36 mouse cellular contexts compared by ENCODE assay signal in the genomic region with DNA sequence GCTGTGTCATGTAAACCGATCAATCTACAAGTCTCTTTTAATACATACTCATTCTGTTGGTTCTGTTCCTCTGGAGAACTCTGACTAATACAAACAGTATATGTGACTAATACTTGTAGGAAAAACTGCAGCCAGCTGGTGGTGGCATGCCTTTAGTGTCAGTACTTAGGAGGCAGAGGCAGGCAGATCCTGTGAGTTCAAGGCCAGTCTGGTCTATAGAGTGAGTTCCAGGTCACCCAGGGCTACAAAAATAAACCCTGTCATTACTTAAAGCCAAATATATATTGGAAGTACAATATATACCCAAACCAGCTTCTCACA. TPM values are rescaled to one million over a fixed set of nuclear protein-coding genes. Genes with fewer than 3 reads are reported as not detected.
"Had no signal": no experiment of that assay in that cellular context is flagged by ENCODE, and none has a peak within 500 bp of the region (broad histone marks: within the 10 kb centered on the region; RNA-seq: fewer than 3 reads in every experiment).

No protein-coding gene starts in this region.

- DNase-seq: gastrocnemius, postnatal 14 days; gastrocnemius, postnatal 36 days; heart, adult 18-20 months; heart, postnatal 10 days; heart, postnatal 4 days; kidney, adult 18-20 months; kidney, adult 8-10 months; kidney, postnatal 10 days; kidney, postnatal 25 days; kidney, postnatal 4 days; layer of hippocampus, adult 9-11 months; layer of hippocampus, postnatal 36 days; left cerebral cortex, postnatal 4 days had no signal

- H3K9me3 ChIP-seq: heart, embryonic 10.5 days; heart, embryonic 12.5 days; hindbrain, embryonic 10.5 days; hindbrain, embryonic 12.5 days; intestine, embryonic 15.5 days; limb, embryonic 13.5 days; limb, embryonic 15.5 days; liver, embryonic 12.5 days had no signal

- H3K27me3 ChIP-seq: heart, embryonic 12.5 days; hindbrain, embryonic 12.5 days; intestine, embryonic 15.5 days; limb, embryonic 13.5 days; limb, embryonic 15.5 days; liver, embryonic 12.5 days had no signal

- H3K36me3 ChIP-seq: heart, embryonic 10.5 days; heart, embryonic 12.5 days; hindbrain, embryonic 10.5 days; hindbrain, embryonic 12.5 days; intestine, embryonic 15.5 days; limb, embryonic 13.5 days; limb, embryonic 15.5 days; liver, embryonic 12.5 days had no signal

- H3K4me1 ChIP-seq: hindbrain, embryonic 12.5 days; intestine, embryonic 15.5 days had no signal

- H3K4me2 ChIP-seq: heart, embryonic 12.5 days; hindbrain, embryonic 12.5 days; hindbrain, embryonic 14.5 days; intestine, embryonic 15.5 days; limb, embryonic 13.5 days; limb, embryonic 15.5 days; liver, embryonic 12.5 days had no signal

- H3K4me3 ChIP-seq: heart, embryonic 10.5 days; heart, embryonic 12.5 days; hindbrain, embryonic 10.5 days; hindbrain, embryonic 12.5 days; intestine, embryonic 15.5 days; layer of hippocampus, adult 2 months; limb, embryonic 13.5 days; limb, embryonic 15.5 days; liver, embryonic 12.5 days had no signal

- H3K9ac ChIP-seq: heart, embryonic 12.5 days; hindbrain, embryonic 12.5 days; hindbrain, embryonic 14.5 days; intestine, embryonic 15.5 days; limb, embryonic 13.5 days; limb, embryonic 15.5 days; liver, embryonic 12.5 days; liver, embryonic 14.5 days had no signal

- H3K27ac ChIP-seq: heart, embryonic 10.5 days; hindbrain, embryonic 10.5 days; hindbrain, embryonic 12.5 days; hindbrain, embryonic 14.5 days; intestine, embryonic 15.5 days; layer of hippocampus, adult 2 months; limb, embryonic 13.5 days; limb, embryonic 15.5 days; liver, embryonic 12.5 days; liver, embryonic 14.5 days had no signal

RNA-seq across cellular contexts. Expression of a gene that starts 13.8 kb away (rescaled TPM):
- total RNA-seq: gastrocnemius, adult 18-20 months; gastrocnemius, adult 8-10 months; heart, adult 18-20 months; layer of hippocampus, adult 2 months; layer of hippocampus, postnatal 36 days; left cerebral cortex, adult 18-20 months; left cerebral cortex, postnatal 25 days; left cerebral cortex, postnatal 4 days had no signal

RNA-seq across cellular contexts. Expression of a gene that starts 32.1 kb away (rescaled TPM):
- total RNA-seq: gastrocnemius, adult 18-20 months; gastrocnemius, adult 8-10 months; gastrocnemius, postnatal 36 days; granulocyte monocyte progenitor cell, adult 5-6 weeks; heart, adult 18-20 months; heart, adult 8-10 months; heart, postnatal 10 days; heart, postnatal 25 days; liver, adult 2 months had no signal
- polyA plus RNA-seq: heart, embryonic 10.5 days; inflammation-experienced regulatory T-cells, adult 6 months; kidney, embryonic 14.5 days; kidney, embryonic 16.5 days; limb, embryonic 11.5 days; liver, adult 2 months; liver, embryonic 12.5 days had no signal
